Mouse (Mus musculus) myocyte (in vitro differentiated cells): ENCODE data around the gene Ticrr.

Experiments used
- CEBPB ChIP-seq: IDR thresholded peaks from 2 replicates; pipeline ENCODE4 v1.6.1; 2011; ENCODE audit warnings: mild to moderate bottlenecking, moderate library complexity; ENCODE audit not compliant: poor library complexity, insufficient read depth, severe bottlenecking
- MAX ChIP-seq: IDR thresholded peaks from one replicate; pipeline ENCODE4 v1.6.1; 2011; ENCODE audit warnings: low read depth, mild to moderate bottlenecking, control low read depth
- MYOD1 ChIP-seq, 3 experiments: IDR thresholded peaks; one replicate each; pipeline ENCODE4 v1.6.1; 2011; ENCODE audit warnings: control low read depth in 2 of 3, low read depth in 2 of 3, mild to moderate bottlenecking in 2 of 3, moderate library complexity in 1 of 3; ENCODE audit not compliant: insufficient read length in 2 of 3, control insufficient read depth in 1 of 3
- POLR2A ChIP-seq: IDR thresholded peaks from one replicate; pipeline ENCODE4 v1.6.1; 2011; ENCODE audit warnings: low read depth, mild to moderate bottlenecking, control low read depth, moderate library complexity; ENCODE audit not compliant: insufficient read length
- POLR2AphosphoS2 ChIP-seq: IDR thresholded peaks from one replicate; pipeline ENCODE4 v1.6.1; 2011; ENCODE audit warnings: low read depth, control low read depth; ENCODE audit not compliant: insufficient read length
- REST ChIP-seq: IDR thresholded peaks from one replicate; pipeline ENCODE4 v1.6.1; 2011; ENCODE audit warnings: mild to moderate bottlenecking, control low read depth, moderate library complexity; ENCODE audit not compliant: insufficient read depth, insufficient read length
- TCF12 ChIP-seq: IDR thresholded peaks from one replicate; pipeline ENCODE4 v1.6.1; 2011; ENCODE audit warnings: mild to moderate bottlenecking, control low read depth; ENCODE audit not compliant: poor library complexity, insufficient read depth, severe bottlenecking
- USF1 ChIP-seq: IDR thresholded peaks from one replicate; pipeline ENCODE4 v1.6.1; 2011; ENCODE audit warnings: low read depth, mild to moderate bottlenecking, control low read depth, moderate library complexity

GRCm38 (mm10) chr7:79613314-79613713 lies 46.7 kb upstream of the Ticrr start:
- TF ChIP-seq MAX, result no peak
- TF ChIP-seq POLR2A, result no peak
- no peak for TF ChIP-seq MYOD1 (IDR thresholded peaks at IDR 0.05; ENCODE audit: control insufficient read depth in 1 of 3, insufficient read length in 2 of 3, low read depth in 2 of 3)
- TF ChIP-seq TCF12, result no peak
- no peak for TF ChIP-seq REST
- no peak for TF ChIP-seq USF1
- no peak for TF ChIP-seq POLR2AphosphoS2
- TF ChIP-seq CEBPB, result no peak
